19 mouse cellular contexts compared by ENCODE assay signal in genomic region chr12:8487281-8487680, GRCm38 (mm10). TPM values are rescaled to one million over a fixed set of nuclear protein-coding genes. Genes with fewer than 3 reads are reported as not detected.
A peak's percentile ranks its signal among the peaks of the same experiment; 100 is the strongest.
DNase-seq lines count a peak whose midpoint lies in the region; ATAC-seq and TF ChIP-seq lines count a peak whose summit lies in the region.
"Had no signal": no experiment of that assay in that cellular context is flagged by ENCODE, and none has a peak within 500 bp of the region (broad histone marks: within the 10 kb centered on the region; RNA-seq: fewer than 3 reads in every experiment).

No protein-coding gene starts in this region.

- H3K4me2 ChIP-seq in limb, embryonic 15.5 days, result no peak overlapping the region
- 0 out of 2 replicates have a peak overlapping the region, but pooled peaks have one; percentile 19 for H3K4me2 ChIP-seq in CH12.LX (ENCODE audit: insufficient read depth, low read depth, poor library complexity, severe bottlenecking)
- no peak overlapping the region for H3K4me2 ChIP-seq in stomach, embryonic 16.5 days (ENCODE audit: low read depth, low read length)
- H3K4me2 ChIP-seq: embryonic facial prominence, embryonic 13.5 days; forebrain, embryonic 12.5 days; heart, embryonic 13.5 days; hindbrain, embryonic 15.5 days had no signal

- no peak overlapping the region for H3K9ac ChIP-seq in limb, embryonic 15.5 days
- H3K9ac ChIP-seq in CH12.LX (ENCODE audit: insufficient read depth, low read depth), result no peak overlapping the region
- H3K9ac ChIP-seq in stomach, embryonic 16.5 days (ENCODE audit: low read length), result no peak overlapping the region
- no peak overlapping the region for H3K9ac ChIP-seq in heart, adult 2 months (ENCODE audit: low read depth, low read length)
- H3K9ac ChIP-seq: embryonic facial prominence, embryonic 13.5 days; forebrain, embryonic 12.5 days; heart, embryonic 13.5 days; hindbrain, embryonic 15.5 days had no signal

- H3K9me3 ChIP-seq in limb, embryonic 15.5 days, result no peaks in the 10 kb centered on the region
- no peaks in the 10 kb centered on the region for H3K9me3 ChIP-seq in limb, embryonic 10.5 days (replicated peaks)
- H3K9me3 ChIP-seq in CH12.LX (replicated peaks; ENCODE audit: low read length), result no peaks in the 10 kb centered on the region
- no peaks in the 10 kb centered on the region for H3K9me3 ChIP-seq in stomach, embryonic 16.5 days (replicated peaks; ENCODE audit: control insufficient read depth, low read length)
- H3K9me3 ChIP-seq: embryonic facial prominence, embryonic 13.5 days; forebrain, embryonic 12.5 days; G1E; heart, embryonic 13.5 days; hindbrain, embryonic 15.5 days had no signal

- no peaks in the 10 kb centered on the region for H3K27me3 ChIP-seq in limb, embryonic 15.5 days
- no peaks in the 10 kb centered on the region for H3K27me3 ChIP-seq in limb, embryonic 10.5 days (ENCODE audit: low read depth, poor library complexity, severe bottlenecking)
- no peaks in the 10 kb centered on the region for H3K27me3 ChIP-seq in CH12.LX (replicated peaks)
- H3K27me3 ChIP-seq in stomach, embryonic 16.5 days (ENCODE audit: control insufficient read depth, insufficient read depth, low read length), result no peaks in the 10 kb centered on the region
- H3K27me3 ChIP-seq in heart, adult 2 months (ENCODE audit: control insufficient read depth, insufficient read depth, low read length), result no peaks in the 10 kb centered on the region
- H3K27me3 ChIP-seq: embryonic facial prominence, embryonic 13.5 days; forebrain, embryonic 12.5 days; heart, embryonic 13.5 days; hindbrain, embryonic 15.5 days had no signal

- no peak overlapping the region for H3K4me3 ChIP-seq in limb, embryonic 15.5 days
- H3K4me3 ChIP-seq in limb, embryonic 10.5 days, result no peak overlapping the region
- no peak overlapping the region for H3K4me3 ChIP-seq in lung, adult 2 months (replicated peaks; ENCODE audit: extremely low read depth, low read depth, low read length)
- H3K4me3 ChIP-seq in CH12.LX (replicated peaks in 1 of 3; ENCODE audit: low read depth in 2 of 3, low read length in 2 of 3, poor library complexity in 1 of 3), result no peak overlapping the region
- H3K4me3 ChIP-seq in stomach, embryonic 16.5 days (replicated peaks; ENCODE audit: low read length), result no peak overlapping the region
- H3K4me3 ChIP-seq in heart, adult 2 months, result no peak overlapping the region
- H3K4me3 ChIP-seq: embryonic facial prominence, embryonic 13.5 days; forebrain, embryonic 12.5 days; heart, embryonic 13.5 days; hindbrain, embryonic 15.5 days had no signal

- no peak for TF ChIP-seq RAD21 in CH12.LX (IDR thresholded peaks at IDR 0.05; ENCODE audit: low read depth, low read length)

- dilution Hi-C loops in CH12.LX (cut with MboI; ENCODE audit: extremely low pct_ligation_motif_present, extremely low pct_unique_long_range_greater_than_20kb, low sequenced_read_pairs), result no loop called here

- DNase-seq in limb, embryonic 10.5 days (ENCODE audit: low spot score), result no peak
- peak; percentile 68 for DNase-seq in lung, postnatal 36 days
- no peak for DNase-seq in lung, adult 2 months
- no peak for DNase-seq in CH12.LX (ENCODE audit: extremely low read depth)
- no peak for DNase-seq in heart, adult 2 months
- DNase-seq: adrenal gland, adult 8-10 months; adrenal gland, postnatal 36 days; cerebellum, adult 8-10 months; cerebellum, postnatal 14 days; gastrocnemius, postnatal 25 days; heart, postnatal 36 days had no signal

- in situ Hi-C loops in CH12.LX (cut with MboI; ENCODE audit: low pct_ligation_motif_present, low pct_unique_long_range_greater_than_20kb, low sequenced_read_pairs), result no loop called here

- H3K4me1 ChIP-seq in limb, embryonic 15.5 days, result peaks cover 9% of the 10 kb centered on the region
- no peaks in the 10 kb centered on the region for H3K4me1 ChIP-seq in limb, embryonic 10.5 days
- H3K4me1 ChIP-seq in lung, adult 2 months (ENCODE audit: control insufficient read depth, insufficient read depth, low read length), result peaks cover 5% of the 10 kb centered on the region
- peaks cover 12 to 25% of the 10 kb centered on the region in 2 experiments for H3K4me1 ChIP-seq in CH12.LX (ENCODE audit: control insufficient read depth in 1 of 2, insufficient read depth in 2 of 2)
- H3K4me1 ChIP-seq in stomach, embryonic 16.5 days (ENCODE audit: control insufficient read depth, insufficient read depth, low read length), result peaks cover 12% of the 10 kb centered on the region; the same call in 1 of the 2 replicates
- no peaks in the 10 kb centered on the region; the same call in 1 of the 2 replicates for H3K4me1 ChIP-seq in heart, adult 2 months (ENCODE audit: control insufficient read depth, insufficient read depth, low read length)
- H3K4me1 ChIP-seq: hindbrain, embryonic 15.5 days had no signal

- no peak for TF ChIP-seq CTCF in lung, adult 2 months (IDR thresholded peaks at IDR 0.05; ENCODE audit: insufficient read depth, low read length)
- TF ChIP-seq CTCF in CH12.LX (conservative IDR thresholded peaks at IDR 0.05 in 1 of 2, IDR thresholded peaks at IDR 0.05 in 1 of 2; ENCODE audit: low read depth in 2 of 2, low read length in 2 of 2), result no peak
- TF ChIP-seq CTCF in heart, adult 2 months (IDR thresholded peaks at IDR 0.05), result no peak

- TF ChIP-seq POLR2A in lung, adult 2 months (IDR thresholded peaks at IDR 0.05; ENCODE audit: borderline replicate concordance, extremely low read depth, low read depth, low read length), result no peak
- no peak for TF ChIP-seq POLR2A in CH12.LX (IDR thresholded peaks at IDR 0.05; ENCODE audit: low read depth, low read length)
- no peak for TF ChIP-seq POLR2A in heart, adult 2 months (IDR thresholded peaks at IDR 0.05; ENCODE audit: insufficient read depth, low read depth, low read length)

- intact Hi-C loops in heart, adult 2 months (cut with DNase I), result no loop called here

- H3K36me3 ChIP-seq in limb, embryonic 15.5 days, result no peaks in the 10 kb centered on the region
- no peaks in the 10 kb centered on the region for H3K36me3 ChIP-seq in limb, embryonic 10.5 days
- no peaks in the 10 kb centered on the region for H3K36me3 ChIP-seq in CH12.LX (replicated peaks in 1 of 2; ENCODE audit: control insufficient read depth in 1 of 2, insufficient read depth in 1 of 2, low read length in 1 of 2)
- H3K36me3 ChIP-seq in stomach, embryonic 16.5 days (ENCODE audit: control insufficient read depth, insufficient read depth, low read length), result no peaks in the 10 kb centered on the region
- no peaks in the 10 kb centered on the region for H3K36me3 ChIP-seq in heart, adult 2 months (ENCODE audit: control insufficient read depth, insufficient read depth, low read length)
- H3K36me3 ChIP-seq: embryonic facial prominence, embryonic 13.5 days; forebrain, embryonic 12.5 days; G1E; heart, embryonic 13.5 days; hindbrain, embryonic 15.5 days had no signal

- ATAC-seq in limb, embryonic 15.5 days (ENCODE audit: insufficient number of reproducible peaks, low FRiP score, low TSS enrichment, low read depth), result no peak
- ATAC-seq in stomach, embryonic 16.5 days (ENCODE audit: insufficient read depth, low FRiP score), result no peak
- ATAC-seq: forebrain, embryonic 16.5 days had no signal

- TF ChIP-seq EP300 in CH12.LX (IDR thresholded peaks at IDR 0.05; ENCODE audit: low read length), result 0 out of 2 replicates have a peak, but pooled peaks have one; percentile 33
- no peak for TF ChIP-seq EP300 in heart, adult 2 months (IDR thresholded peaks at IDR 0.05; ENCODE audit: insufficient read depth, low read depth, low read length)

- H3K79me2 ChIP-seq in CH12.LX (replicated peaks; ENCODE audit: control insufficient read depth, extremely low read depth, insufficient read depth, poor library complexity, severe bottlenecking), result no peaks in the 10 kb centered on the region
- H3K79me2 ChIP-seq in heart, adult 2 months (replicated peaks; ENCODE audit: control insufficient read depth, insufficient read depth, low read length), result no peaks in the 10 kb centered on the region

- WGBS in limb, embryonic 15.5 days, result 41% methylated on average over 1 of the region's 1 CpGs
- 77% methylated on average over 1 of the region's 1 CpGs for WGBS in limb, embryonic 10.5 days
- 55% methylated on average over 1 of the region's 1 CpGs for WGBS in lung, adult 2 months
- WGBS in stomach, embryonic 16.5 days, result 63% methylated on average over 1 of the region's 1 CpGs
- WGBS in heart, adult 2 months, result 90% methylated on average over 1 of the region's 1 CpGs

- 0 out of 2 replicates have a peak overlapping the region, but pooled peaks have one; percentile 23 for H3K27ac ChIP-seq in limb, embryonic 15.5 days
- H3K27ac ChIP-seq in limb, embryonic 10.5 days, result no peak overlapping the region
- H3K27ac ChIP-seq in CH12.LX (ENCODE audit: insufficient read depth, low read depth), result no peak overlapping the region
- H3K27ac ChIP-seq in stomach, embryonic 16.5 days (ENCODE audit: low read length), result peak overlapping the region; percentile 79
- no peak overlapping the region for H3K27ac ChIP-seq in heart, adult 2 months
- H3K27ac ChIP-seq: forebrain, embryonic 12.5 days; heart, embryonic 13.5 days; hindbrain, embryonic 15.5 days had no signal

TF ChIP-seq in CH12.LX, 34 proteins besides CTCF, POLR2A, EP300 and RAD21:
- TF ChIP-seq ZC3H11A (IDR thresholded peaks at IDR 0.05; ENCODE audit: low read depth, low read length) (no peak), JUND (conservative IDR thresholded peaks at IDR 0.05; ENCODE audit: low read depth, low read length) (no peak), ZNF384 (IDR thresholded peaks at IDR 0.05; ENCODE audit: low read depth, low read length) (no peak), MEF2A (IDR thresholded peaks at IDR 0.05; ENCODE audit: borderline replicate concordance, low read depth, low read length) (no peak), POLR2AphosphoS2 (IDR thresholded peaks at IDR 0.05; ENCODE audit: low read depth, low read length) (no peak), GABPA (IDR thresholded peaks at IDR 0.05; ENCODE audit: insufficient replicate concordance, low read depth, low read length) (no peak), MXI1 (IDR thresholded peaks at IDR 0.05; ENCODE audit: low read depth, low read length) (no peak), MYC (IDR thresholded peaks at IDR 0.05; ENCODE audit: low read depth, low read length) (no peak), MAZ (IDR thresholded peaks at IDR 0.05; ENCODE audit: low read depth, low read length) (no peak), UBTF (IDR thresholded peaks at IDR 0.05; ENCODE audit: low read depth, low read length) (no peak), ELF1 (IDR thresholded peaks at IDR 0.05; ENCODE audit: low read depth, low read length) (no peak)

RNA-seq across cellular contexts. Expression of gene Rhob, which starts 12.5 kb away (rescaled TPM):
- polyA plus RNA-seq in limb, embryonic 15.5 days (2015; fragmentation: Nextera tagmentation; extraction: Ambion mirVana), result 54.1 and 60.5 TPM in 2 replicates
- 14.7 and 16.7 TPM in 2 replicates for polyA plus RNA-seq in limb, embryonic 10.5 days (2016; fragmentation: Nextera tagmentation; extraction: Ambion mirVana)
- 324 and 526 TPM in 2 replicates for polyA plus RNA-seq in lung, adult 2 months (2012; rRNA removed)
- total RNA-seq in CH12.LX (2012; rRNA removed), result 47.5 and 52.9 TPM in 2 replicates
- 41.8 and 42.1 TPM in 2 replicates for total RNA-seq in CH12.LX (2014; rRNA removed)
- 48.6 and 54.1 TPM in 2 replicates for polyA plus RNA-seq in CH12.LX (2012; ENCODE audit: insufficient read length, low read depth)
- 32.0 and 34.3 TPM in 2 replicates for polyA plus RNA-seq in stomach, embryonic 16.5 days (2015; fragmentation: Nextera tagmentation; extraction: Ambion mirVana)
- total RNA-seq in heart, adult 2 months (2021), result 100 to 1,000 TPM; 163 to 193 TPM
- polyA plus RNA-seq in heart, adult 2 months (2012; rRNA removed), result 184 and 194 TPM in 2 replicates

Comparison
In these comparisons a context has a peak if more than half of its experiments do, and no peak if none do; other contexts are left out.
1. H3K27ac ChIP-seq: peak in limb, embryonic 15.5 days (single experiment) and stomach, embryonic 16.5 days (single experiment); none in limb, embryonic 10.5 days (single experiment), CH12.LX (single experiment) and heart, adult 2 months (single experiment).